Mouse (Mus musculus): Measurements from ENCODE around the gene Srr.

GRCm38 (mm10) chr11:74974615-74975014 is 48.9 kb upstream of the Srr start:
- no peak for TF ChIP-seq CTCF (IDR thresholded peaks at IDR 0.05; ENCODE audit: low read depth)
- TF ChIP-seq EP300 (IDR thresholded peaks at IDR 0.05; ENCODE audit: low read depth): no peak

All from liver, embryonic 14.5 days (tissue).